Mouse (Mus musculus) lung, embryonic 16.5 days (tissue): ENCODE data around the gene Acoxl. TPM values are rescaled to one million over a fixed set of nuclear protein-coding genes. Genes with fewer than 3 reads are reported as not detected.

Source experiments
- ATAC-seq: fragments of 200-750 bp; cut with Nextera tagmentation; 2 replicates; pipeline ENCODE4 v1.8.0; 2017; ENCODE audit warnings: low read depth, mild to moderate bottlenecking, moderate library complexity
- H3K27ac ChIP-seq: fragments of 300-500 bp; sonication (generic); 2 replicates; pipeline ENCODE4 v1.5.1; 2014; ENCODE audit warnings: mild to moderate bottlenecking, control low read depth, low read length
- H3K27me3 ChIP-seq: fragments of 300-500 bp; sonication (generic); 2 replicates; pipeline ENCODE4 v1.6.1; 2014; ENCODE audit warnings: low read depth, low read length, mixed read lengths; ENCODE audit not compliant: control insufficient read depth, insufficient read depth
- H3K36me3 ChIP-seq: fragments of 300-500 bp; sonication (generic); 2 replicates; pipeline ENCODE4 v1.6.1; 2014; ENCODE audit warnings: low read length; ENCODE audit not compliant: control insufficient read depth, insufficient read depth
- H3K4me1 ChIP-seq: fragments of 300-500 bp; sonication (generic); replicated peaks from 2 replicates; pipeline ENCODE4 v1.6.1; 2014; ENCODE audit warnings: low read length, mixed read lengths; ENCODE audit not compliant: control insufficient read depth, insufficient read depth
- H3K4me2 ChIP-seq: fragments of 300-500 bp; sonication (generic); 2 replicates; pipeline ENCODE4 v1.6.1; 2014; ENCODE audit warnings: low read depth, low read length, control low read depth
- H3K4me3 ChIP-seq: fragments of 300-500 bp; sonication (generic); 2 replicates; pipeline ENCODE4 v1.5.1; 2014; ENCODE audit warnings: mild to moderate bottlenecking, low read length, control low read depth
- H3K9ac ChIP-seq: fragments of 300-500 bp; sonication (generic); 2 replicates; pipeline ENCODE4 v1.6.1; 2014; ENCODE audit warnings: low read length, control low read depth
- H3K9me3 ChIP-seq: fragments of 300-500 bp; sonication (generic); 2 replicates; pipeline ENCODE4 v1.6.1; 2016; ENCODE audit warnings: low read length; ENCODE audit not compliant: control insufficient read depth
- WGBS: fragments of 180-500 bp; shearing (Covaris S2); extraction: QIAGEN DNeasy Blood & Tissue Kit; methylation state at CpG from one replicate; pipeline ENCODE4 v1.1.7; 2014; 5-methylcytosine and 5-hydroxymethylcytosine counted together
- polyA plus RNA-seq: library from polyadenylated mRNA; unstranded; fragments of >200 nt; fragmentation: Nextera tagmentation; extraction: Ambion mirVana; gene quantifications from 2 replicates; pipeline ENCODE4 v1.2.1, GENCODE M21; 2015

Gene Acoxl
- polyA plus RNA-seq, 1 experiment from 2014 or later = 0.25 TPM

GRCm38 (mm10) chr2:128027696-128028095, 189.0 kb downstream of the Acoxl start:
- no peak overlapping the region for H3K4me3 ChIP-seq
- no peaks in the 10 kb centered on the region for H3K27me3 ChIP-seq
- no peak overlapping the region for H3K27ac ChIP-seq
- WGBS = 65% methylated on average over 12 of the region's 12 CpGs
- ATAC-seq = no peak
- no peaks in the 10 kb centered on the region; the same call in 1 of the 2 replicates for H3K4me1 ChIP-seq
- no peak overlapping the region for H3K9ac ChIP-seq
- H3K9me3 ChIP-seq = no peaks in the 10 kb centered on the region
- H3K4me2 ChIP-seq = no peak overlapping the region
- H3K36me3 ChIP-seq = no peaks in the 10 kb centered on the region

GRCm38 (mm10) chr2:128029968-128030367, 191.3 kb downstream of the Acoxl start:
- WGBS = 85% methylated on average over 2 of the region's 2 CpGs
- H3K27me3 ChIP-seq = no peaks in the 10 kb centered on the region
- no peak overlapping the region for H3K9ac ChIP-seq
- no peak overlapping the region for H3K27ac ChIP-seq
- H3K9me3 ChIP-seq = no peaks in the 10 kb centered on the region
- H3K36me3 ChIP-seq = no peaks in the 10 kb centered on the region
- no peaks in the 10 kb centered on the region; the same call in 1 of the 2 replicates for H3K4me1 ChIP-seq
- ATAC-seq = no peak
- no peak overlapping the region for H3K4me3 ChIP-seq
- H3K4me2 ChIP-seq = no peak overlapping the region

GRCm38 (mm10) chr2:128032111-128032510, 193.4 kb downstream of the Acoxl start:
- 16% methylated on average over 4 of the region's 4 CpGs for WGBS
- Histone ChIP-seq H3K27me3 (no peaks in the 10 kb centered on the region), H3K27ac (no peak overlapping the region), H3K4me3 (no peak overlapping the region), H3K9ac (no peak overlapping the region), H3K4me2 (no peak overlapping the region), H3K9me3 (no peaks in the 10 kb centered on the region), H3K36me3 (no peaks in the 10 kb centered on the region), H3K4me1 (no peaks in the 10 kb centered on the region; the same call in 1 of the 2 replicates)
- no peak for ATAC-seq

- no peak overlapping the region for H3K4me2 ChIP-seq
These were observed 194.8 kb downstream of the Acoxl start for GRCm38 (mm10) chr2:128033503-128033902.

GRCm38 (mm10) chr2:128034066-128034665, 195.5 kb downstream of the Acoxl start:
- H3K4me3 ChIP-seq = no peak overlapping the region
- no peak overlapping the region for H3K27ac ChIP-seq
- H3K9ac ChIP-seq = no peak overlapping the region
- H3K27me3 ChIP-seq = no peaks in the 10 kb centered on the region
- H3K9me3 ChIP-seq = no peaks in the 10 kb centered on the region
- ATAC-seq = no peak
- no peaks in the 10 kb centered on the region for H3K4me1 ChIP-seq
- WGBS = 91% methylated on average over 9 of the region's 9 CpGs
- no peak overlapping the region for H3K4me2 ChIP-seq
- no peaks in the 10 kb centered on the region for H3K36me3 ChIP-seq

More at GRCm38 (mm10) chr2:128033503-128033902, 194.8 kb downstream of the Acoxl start:
- H3K4me1 ChIP-seq = no peaks in the 10 kb centered on the region
- no peak overlapping the region for H3K4me3 ChIP-seq
- 79% methylated on average over 3 of the region's 3 CpGs for WGBS
- ATAC-seq = no peak
- no peak overlapping the region for H3K9ac ChIP-seq
- H3K9me3 ChIP-seq = no peaks in the 10 kb centered on the region
- no peaks in the 10 kb centered on the region for H3K27me3 ChIP-seq
- H3K27ac ChIP-seq = no peak overlapping the region
- no peaks in the 10 kb centered on the region for H3K36me3 ChIP-seq

- 71% methylated on average over 5 of the region's 5 CpGs for WGBS
- Histone ChIP-seq H3K9ac (no peak overlapping the region), H3K36me3 (no peaks in the 10 kb centered on the region)
These were observed 199.7 kb downstream of the Acoxl start for GRCm38 (mm10) chr2:128038259-128038890.

GRCm38 (mm10) chr2:128041066-128041750, 202.5 kb downstream of the Acoxl start:
- Histone ChIP-seq H3K36me3 (no peaks in the 10 kb centered on the region), H3K27ac (no peak overlapping the region), H3K27me3 (no peaks in the 10 kb centered on the region), H3K4me1 (no peaks in the 10 kb centered on the region), H3K9me3 (no peaks in the 10 kb centered on the region), H3K4me3 (no peak overlapping the region), H3K4me2 (no peak overlapping the region), H3K9ac (no peak overlapping the region)
- ATAC-seq = no peak
- 52% methylated on average over 12 of the region's 12 CpGs for WGBS

More at GRCm38 (mm10) chr2:128038259-128038890, 199.7 kb downstream of the Acoxl start:
- no peak overlapping the region for H3K27ac ChIP-seq
- H3K4me2 ChIP-seq = no peak overlapping the region
- no peaks in the 10 kb centered on the region for H3K4me1 ChIP-seq
- H3K9me3 ChIP-seq = no peaks in the 10 kb centered on the region
- no peak for ATAC-seq
- H3K4me3 ChIP-seq = no peak overlapping the region
- no peaks in the 10 kb centered on the region for H3K27me3 ChIP-seq

GRCm38 (mm10) chr2:128046454-128046853, 207.8 kb downstream of the Acoxl start:
- H3K9me3 ChIP-seq = no peaks in the 10 kb centered on the region
- ATAC-seq = no peak
- H3K4me2 ChIP-seq = no peak overlapping the region
- no peaks in the 10 kb centered on the region for H3K4me1 ChIP-seq
- no peaks in the 10 kb centered on the region for H3K27me3 ChIP-seq
- no peaks in the 10 kb centered on the region for H3K36me3 ChIP-seq
- no peak overlapping the region for H3K4me3 ChIP-seq
- no peak overlapping the region for H3K27ac ChIP-seq
- WGBS = 56% methylated on average over 4 of the region's 4 CpGs
- H3K9ac ChIP-seq = no peak overlapping the region

- H3K4me3 ChIP-seq = no peak overlapping the region
- 73% methylated on average over 4 of the region's 4 CpGs for WGBS
- no peak for ATAC-seq
These were observed 216.2 kb downstream of the Acoxl start for GRCm38 (mm10) chr2:128054905-128055304.

More at GRCm38 (mm10) chr2:128054905-128055304, 216.2 kb downstream of the Acoxl start:
- H3K9me3 ChIP-seq = no peaks in the 10 kb centered on the region
- H3K36me3 ChIP-seq = no peaks in the 10 kb centered on the region
- H3K4me2 ChIP-seq = no peak overlapping the region
- H3K27me3 ChIP-seq = no peaks in the 10 kb centered on the region
- H3K4me1 ChIP-seq = no peaks in the 10 kb centered on the region
- no peak overlapping the region for H3K9ac ChIP-seq
- H3K27ac ChIP-seq = no peak overlapping the region
